Mouse (Mus musculus): ENCODE results near the gene Ndufa3. TPM values are rescaled to one million over a fixed set of nuclear protein-coding genes. Genes with fewer than 3 reads are reported as not detected.
A peak's percentile ranks its signal among the peaks of the same experiment; 100 is the strongest.
"Not testable (repeated sequence)": the region's sequence is repeated elsewhere in the genome, so short reads cannot be mapped to it uniquely, and the experiment has no call there.

The Ndufa3 gene
- total RNA-seq (2021): 100 to 1,000 TPM; 543 to 558 TPM
- long read RNA-seq, experiment 1, transcript Ndufa3-201 (4 exons, 515 nt): major isoform, 58 of 70 reads
- long read RNA-seq, experiment 1, partial matches to known transcripts: 10 of 70 reads
- long read RNA-seq, experiment 1, other reads (novel, unspliced or antisense): 0 of 70 reads
- long read RNA-seq, experiment 2, transcript Ndufa3-201 (4 exons, 515 nt): major isoform, 84 of 105 reads
- long read RNA-seq, experiment 2, partial matches to known transcripts: 13 of 105 reads
- long read RNA-seq, experiment 2, other reads (novel, unspliced or antisense): 5 of 105 reads

DNA sequence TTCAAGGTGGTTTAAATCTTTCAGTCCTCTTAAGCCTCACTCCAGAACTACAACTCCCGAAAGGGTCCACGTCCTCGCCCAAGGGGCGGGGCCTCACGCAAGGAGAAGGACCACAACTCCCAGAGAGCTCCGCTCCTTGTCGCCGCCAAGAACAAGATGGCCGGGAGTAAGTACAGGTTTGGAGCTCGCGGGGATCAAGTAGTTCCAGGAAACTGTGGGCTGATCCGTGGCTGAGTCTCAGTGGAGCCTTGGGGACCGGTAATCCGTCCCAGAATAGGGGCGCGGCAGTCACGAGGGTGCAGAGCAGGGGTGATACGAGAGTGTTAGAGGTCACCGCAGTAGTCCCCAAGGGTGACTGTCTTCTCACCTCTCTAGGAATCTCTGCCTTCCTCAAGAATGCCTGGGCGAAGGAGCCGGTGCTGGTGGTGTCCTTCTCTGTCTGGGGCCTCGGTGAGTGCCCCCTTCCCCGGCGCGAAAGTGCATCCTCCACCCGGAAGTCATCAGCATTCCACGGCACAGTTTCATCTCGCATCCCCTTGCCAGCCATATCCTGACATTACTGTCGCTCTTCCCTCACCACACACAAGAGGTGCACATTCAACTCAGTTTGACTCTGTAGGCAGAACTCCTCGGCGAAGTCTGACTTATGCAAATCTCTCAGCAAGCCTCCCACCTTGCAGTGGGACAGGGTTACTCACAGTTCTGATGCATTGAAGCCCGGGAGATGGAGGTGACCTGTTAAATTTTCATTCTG, at the start of gene Ndufa3:
Gene Ndufa3 (plus strand): TSS at position 132 of the 754 bp plus-strand sequence.
- DNase-seq (ENCODE audit: low spot score in 2 of 2): peak; percentile 89 to 92

DNA sequence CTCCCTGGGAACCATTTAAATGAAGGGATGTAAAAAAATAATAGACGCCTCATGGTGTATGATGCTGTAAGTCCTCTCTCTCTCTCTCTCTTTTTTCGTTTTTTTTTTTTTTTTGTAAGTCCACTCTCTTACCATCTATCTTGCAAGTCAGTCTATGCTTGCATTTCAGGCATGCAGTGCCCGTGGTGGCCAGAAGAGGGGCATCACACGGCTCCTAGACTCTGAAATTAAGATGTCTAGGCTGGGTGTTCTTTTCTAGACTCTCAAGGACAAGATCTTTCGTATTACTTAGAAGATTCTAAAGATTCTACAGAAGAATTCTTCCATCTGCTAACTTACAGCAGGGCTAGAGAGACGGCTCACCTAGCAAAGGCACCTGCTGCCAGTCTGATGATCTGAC, 47.4 kb upstream of the Ndufa3 start:
- DNase-seq (ENCODE audit: low spot score in 2 of 2): no peak

DNA sequence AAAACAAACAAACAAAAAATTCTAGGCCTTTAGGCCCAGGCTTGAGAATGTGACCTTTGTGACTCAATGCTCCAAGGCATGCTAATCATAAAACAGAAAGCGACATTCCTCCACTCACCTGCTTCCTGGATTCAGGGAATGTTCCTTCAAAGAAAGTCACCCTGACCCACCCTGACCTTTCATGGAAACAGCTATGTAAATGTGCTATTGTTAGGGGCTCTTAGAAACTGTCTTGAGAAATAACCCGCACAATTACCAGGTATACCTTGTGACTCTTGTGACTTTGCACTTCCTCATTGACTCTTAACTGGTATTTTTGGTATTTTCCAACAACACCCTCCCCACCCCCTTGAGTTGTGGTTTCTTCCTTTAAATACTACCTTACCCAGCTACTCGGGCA, 46.6 kb upstream of the Ndufa3 start:
- not testable (repeated sequence) for DNase-seq (ENCODE audit: low spot score in 2 of 2)

DNA sequence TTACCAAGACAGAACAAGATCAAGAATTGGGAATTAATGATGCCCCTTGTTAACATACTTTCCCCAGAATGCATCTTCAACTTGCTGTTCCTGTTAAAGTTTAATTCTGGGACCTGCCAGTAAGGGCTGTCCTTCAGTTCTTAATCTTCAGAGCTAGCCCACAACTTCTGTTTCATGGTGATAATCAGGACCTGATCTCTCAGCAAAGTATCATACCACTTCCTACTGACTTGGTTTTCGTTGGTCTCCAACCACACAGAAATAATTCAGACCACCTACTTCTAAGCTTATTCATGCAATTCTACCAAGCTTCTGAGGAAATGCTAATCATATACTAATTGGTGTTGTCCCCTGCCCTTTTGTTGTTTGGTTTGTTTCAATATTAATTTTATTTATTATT, 45.3 kb upstream of the Ndufa3 start:
- DNase-seq (ENCODE audit: low spot score in 2 of 2): no peak

DNA sequence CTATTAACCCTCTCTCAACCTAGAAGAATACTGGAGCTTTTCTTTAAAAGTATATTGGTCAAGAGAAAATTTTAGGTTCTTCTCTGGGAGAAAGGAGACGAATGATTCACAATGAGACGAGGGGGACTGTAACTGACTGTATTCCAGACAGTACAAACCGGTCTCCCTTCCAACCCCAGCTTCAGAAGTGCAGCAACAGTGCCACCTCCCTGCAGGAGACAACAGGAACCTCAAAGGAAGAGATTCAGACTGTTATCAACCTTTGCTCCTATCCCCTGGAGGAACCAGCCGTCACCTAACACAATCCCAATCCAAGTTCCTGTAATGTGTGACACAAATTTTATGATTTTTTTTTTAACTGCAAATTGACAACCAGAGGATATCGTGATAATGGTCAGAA, 43.0 kb upstream of the Ndufa3 start:
- DNase-seq (ENCODE audit: low spot score in 2 of 2): peak; percentile 30 to 49

DNA sequence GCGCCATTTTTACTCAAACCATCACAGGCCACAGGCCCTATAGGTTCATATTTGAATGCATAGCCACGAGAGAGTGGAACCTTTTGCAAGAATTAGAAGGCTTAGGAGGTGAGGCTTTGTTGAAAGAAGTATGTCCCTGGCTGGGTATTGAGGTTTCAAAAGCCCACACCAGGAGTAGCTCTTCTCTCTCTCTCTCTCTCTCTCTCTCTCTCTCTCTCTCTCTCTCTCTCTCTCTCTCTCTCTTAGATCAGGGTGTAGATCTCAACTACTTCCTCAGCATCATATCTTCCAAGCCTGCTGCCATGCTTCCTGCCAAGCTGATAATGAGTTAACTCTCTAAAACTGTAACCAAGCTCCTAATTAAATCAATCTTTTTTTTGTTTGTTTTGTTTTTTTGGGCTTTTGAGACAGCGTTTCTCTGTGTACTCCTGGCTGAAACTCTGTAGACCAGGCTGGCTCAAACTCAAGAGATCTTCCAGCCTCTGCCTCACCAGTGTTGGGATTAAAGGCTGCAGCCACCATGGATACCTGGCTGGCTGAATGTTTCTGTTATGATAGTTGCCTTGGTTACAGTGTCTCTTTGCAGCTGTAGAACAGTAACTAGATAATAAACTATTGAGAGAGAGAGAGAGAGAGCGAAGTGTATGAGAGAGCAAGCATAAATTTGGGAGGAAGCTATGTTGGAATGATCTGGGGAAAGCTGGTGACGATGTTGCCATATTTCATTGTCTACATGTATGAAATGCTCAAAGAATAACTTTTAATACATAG, 40.6 kb upstream of the Ndufa3 start:
- DNase-seq (ENCODE audit: low spot score in 2 of 2): no peak

DNA sequence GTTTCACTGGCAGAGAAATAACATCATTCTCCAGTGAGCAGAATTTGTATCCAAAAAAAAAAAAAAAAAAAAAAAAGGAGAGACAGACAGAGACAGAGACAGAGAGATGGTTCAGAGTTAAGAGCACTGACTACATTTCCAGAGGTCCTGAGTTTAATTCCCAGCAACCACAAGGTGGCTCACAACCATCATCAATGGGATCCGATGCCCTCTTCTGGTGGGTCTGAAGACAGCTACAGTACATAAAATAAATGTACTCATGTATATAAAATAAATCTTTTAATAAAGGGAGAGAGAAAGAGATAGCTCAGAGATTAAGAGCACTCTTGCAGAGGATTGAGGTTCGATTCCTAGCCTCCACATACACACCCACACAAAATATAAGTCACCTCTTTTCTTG, 39.0 kb upstream of the Ndufa3 start:
- no peak for DNase-seq (ENCODE audit: low spot score in 2 of 2)

DNA sequence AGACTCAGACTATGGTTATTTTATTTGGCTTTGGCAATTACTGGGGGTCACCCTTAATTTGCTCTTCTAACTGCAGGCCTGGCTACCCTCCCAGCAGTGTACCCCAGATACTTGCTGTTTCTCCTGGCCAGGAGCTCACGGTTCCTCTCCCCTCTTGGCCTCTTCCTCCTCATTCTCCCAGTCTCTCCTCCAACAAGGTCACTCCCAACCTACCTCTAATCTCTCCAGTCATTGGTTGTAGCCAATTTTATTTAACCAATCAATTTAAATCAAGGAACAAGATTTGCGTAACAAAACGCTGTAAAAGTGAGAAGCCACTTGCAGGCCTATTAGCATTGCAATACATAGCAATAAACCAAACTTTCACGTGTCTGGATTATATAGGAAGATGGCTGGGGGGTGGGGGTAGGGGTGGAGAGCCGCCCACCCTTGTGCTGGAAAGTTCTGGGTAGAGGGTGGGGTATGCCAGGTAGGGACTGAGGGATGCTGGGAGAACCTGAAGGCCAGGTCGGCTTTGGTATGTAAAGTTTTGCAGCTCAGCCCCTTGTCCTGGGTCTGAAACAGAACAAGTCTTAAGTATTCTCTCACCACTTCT, 38.1 kb upstream of the Ndufa3 start:
- DNase-seq (ENCODE audit: low spot score in 2 of 2): no peak

DNA sequence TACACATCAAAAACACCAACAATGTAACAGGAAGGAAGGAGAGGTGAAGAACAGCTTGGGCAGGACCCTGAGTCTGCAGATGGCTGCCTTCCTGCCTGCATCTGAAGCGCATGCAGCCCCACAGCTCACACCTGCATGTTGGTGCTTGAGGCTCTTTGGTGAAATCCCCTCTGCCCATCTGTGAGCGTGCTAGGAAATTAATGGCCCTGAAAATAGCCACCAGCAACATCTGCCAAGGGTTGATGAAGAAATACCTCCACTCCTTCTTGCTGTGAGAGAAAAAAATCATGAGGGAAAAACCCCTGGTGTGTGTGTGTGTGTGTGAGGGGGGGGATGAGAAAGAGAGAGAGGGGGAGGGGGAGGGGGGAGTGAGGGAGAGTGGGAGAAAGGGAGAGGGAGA, 37.1 kb upstream of the Ndufa3 start:
- DNase-seq (ENCODE audit: low spot score in 2 of 2): no peak

DNA sequence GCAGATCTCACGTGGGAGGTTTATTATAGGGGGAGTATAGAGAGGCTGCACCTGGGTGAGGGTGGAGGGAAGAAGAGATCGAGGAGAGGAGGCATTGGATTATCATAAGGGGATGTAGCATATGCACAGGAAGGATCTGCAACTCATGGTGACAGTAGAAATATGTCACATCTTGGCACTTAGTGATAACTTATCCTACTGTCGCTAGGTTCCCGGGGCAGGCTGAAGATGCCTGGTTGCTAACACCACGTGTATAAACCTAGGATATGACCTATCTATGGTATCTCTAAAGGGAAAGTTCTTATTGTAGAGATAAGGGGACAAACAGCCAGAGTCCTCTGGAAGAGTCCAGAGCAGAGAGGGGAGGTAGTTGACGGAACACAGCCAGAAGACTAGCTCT, 31.4 kb upstream of the Ndufa3 start:
- DNase-seq (ENCODE audit: low spot score in 2 of 2): no peak

DNA sequence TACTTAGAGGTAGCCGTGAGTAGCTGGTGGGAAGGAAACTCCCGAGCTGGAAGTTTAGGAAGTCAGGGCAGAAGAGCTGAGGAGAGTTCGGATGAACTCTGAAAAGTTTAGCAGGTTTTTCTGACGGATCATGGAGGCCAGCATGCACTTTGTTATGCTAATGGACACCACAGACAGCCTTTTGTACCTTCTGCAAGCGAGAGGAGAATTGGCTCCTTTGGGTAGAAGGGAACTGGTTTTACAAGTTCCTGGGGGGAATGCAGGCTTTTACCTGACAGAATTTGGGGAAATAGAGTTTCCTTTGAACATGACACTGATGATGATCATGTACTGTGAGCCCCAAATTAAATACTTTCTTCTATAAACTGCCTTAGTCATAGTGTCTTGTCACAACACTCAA, 30.9 kb upstream of the Ndufa3 start:
- no peak for DNase-seq (ENCODE audit: low spot score in 2 of 2)

DNA sequence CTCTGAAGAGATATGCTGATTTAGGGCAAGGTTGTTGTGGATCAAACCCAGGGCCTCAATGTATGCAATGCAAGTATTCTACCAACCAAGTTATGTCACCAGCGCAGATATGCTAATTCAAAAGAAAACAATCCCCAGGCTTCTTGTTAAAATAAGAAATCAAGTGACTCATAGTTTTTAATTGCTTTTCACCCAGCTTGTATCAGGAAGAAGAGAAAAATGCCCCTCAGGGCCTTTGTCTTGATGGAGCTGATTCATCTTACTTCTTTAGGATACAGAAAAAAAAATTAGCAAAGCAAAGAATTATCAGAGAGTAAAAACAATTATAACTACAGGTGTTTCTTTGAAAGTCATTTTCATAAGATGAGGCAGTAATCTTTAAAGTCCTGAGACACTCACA, 29.9 kb upstream of the Ndufa3 start:
- no peak for DNase-seq (ENCODE audit: low spot score in 2 of 2)

DNA sequence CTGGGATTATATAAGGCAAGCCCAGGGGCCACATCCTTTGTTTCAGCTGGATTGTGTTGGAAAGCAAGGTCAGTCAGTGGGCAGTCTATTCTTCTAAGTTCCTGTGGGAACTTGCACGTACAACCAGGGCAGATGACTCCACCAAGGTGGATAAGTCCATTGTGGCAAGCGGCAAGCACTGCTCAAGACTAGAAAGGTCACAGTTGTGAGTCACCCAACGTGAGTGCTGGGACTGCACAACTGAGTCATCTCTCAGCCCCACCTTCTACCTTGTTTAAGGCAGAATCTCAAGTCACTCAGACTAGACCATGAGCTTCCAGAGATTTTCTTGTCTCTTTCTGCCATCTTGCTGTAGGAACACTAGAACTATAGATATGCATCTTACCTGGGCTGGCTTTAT, 26.6 kb upstream of the Ndufa3 start:
- no peak for DNase-seq (ENCODE audit: low spot score in 2 of 2)

DNA sequence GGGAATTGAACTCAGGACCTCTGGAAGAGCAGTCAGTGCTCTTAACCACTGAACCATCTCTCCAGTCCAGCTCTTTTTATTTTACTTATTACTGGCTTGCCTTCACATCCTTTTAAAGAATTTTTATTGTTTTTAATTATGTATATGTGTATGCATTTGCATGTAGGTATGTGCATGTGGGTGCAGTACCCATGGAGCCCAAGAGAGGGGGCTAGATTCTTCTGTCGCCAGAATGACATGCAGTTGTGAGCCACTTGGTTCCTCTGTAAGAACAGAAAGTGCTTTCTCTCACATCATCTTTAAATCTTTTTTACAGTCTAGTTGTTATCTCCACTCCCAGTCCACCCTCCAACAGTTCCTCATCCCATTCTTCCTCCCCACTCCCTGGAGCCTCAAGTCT, 25.6 kb upstream of the Ndufa3 start:
- no peak for DNase-seq (ENCODE audit: low spot score in 2 of 2)

DNA sequence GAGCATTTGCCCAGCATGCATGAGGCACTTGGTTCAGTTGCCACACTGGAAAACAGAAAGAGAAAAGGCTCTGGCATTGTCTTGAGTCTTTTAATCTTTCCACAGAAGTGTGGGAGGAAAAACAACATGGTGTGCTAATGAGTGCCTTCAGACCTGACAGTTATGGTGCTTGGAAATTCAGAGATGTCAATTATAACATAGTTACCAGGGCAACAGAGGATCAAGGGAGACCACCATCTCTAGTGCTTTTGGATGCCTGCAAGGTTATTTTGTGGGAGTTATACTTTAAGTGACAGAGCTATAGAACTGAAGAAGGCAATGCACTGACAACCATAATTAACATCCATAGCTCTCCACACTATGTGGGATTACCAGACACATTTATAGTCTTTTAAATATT, 23.3 kb upstream of the Ndufa3 start:
- DNase-seq (ENCODE audit: low spot score in 2 of 2): no peak

DNA sequence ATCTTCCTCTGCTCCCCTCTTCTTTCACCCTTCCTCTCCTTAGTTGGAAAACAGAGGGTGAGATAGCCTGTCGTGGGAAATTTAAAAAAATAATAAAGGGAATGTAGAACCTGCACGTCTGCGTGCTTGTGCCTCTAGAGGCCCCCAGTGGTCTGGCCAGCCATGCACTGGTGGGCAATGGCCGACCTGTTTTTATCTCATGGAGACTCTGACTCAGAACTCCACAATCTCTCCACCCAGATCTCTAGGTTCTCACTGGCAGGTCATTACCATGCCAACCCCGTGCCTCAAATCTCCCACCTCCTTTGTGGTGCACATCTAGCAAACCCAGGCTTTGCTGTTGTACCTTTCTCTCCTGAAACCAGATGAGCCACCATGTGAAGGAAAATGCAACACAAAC, 22.5 kb upstream of the Ndufa3 start:
- DNase-seq (ENCODE audit: low spot score in 2 of 2): no peak

DNA sequence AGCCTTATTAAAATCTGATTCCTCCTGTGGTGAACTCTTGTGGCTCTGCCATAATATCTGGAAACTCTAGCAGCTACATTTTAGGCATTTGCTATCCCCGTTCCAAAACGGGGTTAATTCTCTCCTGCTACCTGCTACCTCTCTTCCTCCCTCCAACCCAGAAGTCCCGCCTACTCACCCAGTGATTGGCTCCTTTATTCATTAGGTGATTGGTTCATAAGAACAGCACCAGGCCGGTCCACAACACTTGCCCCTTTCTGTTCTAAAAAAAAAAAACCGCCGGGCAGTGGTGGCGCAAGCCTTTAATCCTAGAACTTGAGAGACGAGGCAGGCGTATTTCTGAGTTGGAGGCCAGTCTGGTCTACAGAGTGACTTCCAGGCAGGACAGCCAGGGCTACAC, 22.0 kb upstream of the Ndufa3 start:
- DNase-seq (ENCODE audit: low spot score in 2 of 2): no peak

DNA sequence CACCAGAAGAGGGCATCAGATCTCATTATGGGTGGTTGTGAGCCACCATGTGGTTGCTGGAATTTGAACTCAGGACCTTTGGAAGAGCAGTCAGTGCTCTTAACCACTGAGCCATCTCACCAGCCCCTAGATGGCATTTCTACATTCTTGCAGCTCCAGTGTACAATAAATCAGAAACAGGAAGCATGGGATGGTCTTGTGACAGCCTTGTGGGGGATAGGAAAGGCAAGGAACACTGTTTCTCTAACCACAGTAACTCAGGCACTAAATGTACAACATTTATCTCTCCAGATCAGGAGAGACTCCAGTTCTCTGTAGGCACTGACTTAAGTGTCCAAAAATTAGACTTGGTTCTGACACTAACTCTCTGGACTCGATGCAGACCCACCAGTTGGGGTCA, 19.4 kb upstream of the Ndufa3 start:
- DNase-seq (ENCODE audit: low spot score in 2 of 2): not testable (repeated sequence)

DNA sequence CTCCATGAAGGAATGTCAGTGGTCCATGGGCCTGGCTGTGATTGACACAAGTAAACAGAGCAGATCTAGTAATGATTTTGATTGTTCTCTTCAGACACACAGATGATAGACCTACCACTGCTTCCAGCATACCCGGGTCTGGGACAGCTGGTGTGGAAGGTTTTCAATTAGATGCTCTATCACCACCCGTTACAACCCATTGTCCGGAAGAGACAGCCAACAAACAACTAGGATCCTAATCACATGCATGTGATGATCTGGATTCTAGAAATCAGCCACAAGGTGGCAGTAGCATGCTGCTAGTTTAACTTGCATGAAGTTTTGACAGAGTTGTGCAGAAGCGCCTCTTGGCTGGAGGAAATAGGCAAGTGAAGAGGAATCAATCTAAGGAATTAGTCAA, 16.1 kb upstream of the Ndufa3 start:
- peak; percentile 61 to 76 for DNase-seq (ENCODE audit: low spot score in 2 of 2)

DNA sequence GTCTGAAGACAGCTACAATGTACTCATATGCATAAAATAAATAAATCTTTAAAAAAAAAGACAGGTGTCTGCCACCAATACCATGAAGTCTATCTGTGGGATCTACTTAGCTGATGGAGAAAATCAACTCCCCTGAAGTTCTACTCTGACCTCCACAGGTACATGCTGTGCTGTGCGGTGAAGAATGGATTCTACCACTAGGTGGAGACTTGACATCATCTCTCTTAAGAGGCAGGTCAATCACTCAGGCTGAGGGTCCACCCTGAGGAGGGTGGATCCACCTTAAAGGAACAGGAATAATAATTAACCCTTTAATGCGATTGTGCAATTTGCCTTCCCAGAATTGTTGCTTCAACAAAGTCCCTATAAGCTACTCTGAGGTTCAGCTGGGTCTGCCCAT, 10.4 kb upstream of the Ndufa3 start:
- no peak for DNase-seq (ENCODE audit: low spot score in 2 of 2)

DNA sequence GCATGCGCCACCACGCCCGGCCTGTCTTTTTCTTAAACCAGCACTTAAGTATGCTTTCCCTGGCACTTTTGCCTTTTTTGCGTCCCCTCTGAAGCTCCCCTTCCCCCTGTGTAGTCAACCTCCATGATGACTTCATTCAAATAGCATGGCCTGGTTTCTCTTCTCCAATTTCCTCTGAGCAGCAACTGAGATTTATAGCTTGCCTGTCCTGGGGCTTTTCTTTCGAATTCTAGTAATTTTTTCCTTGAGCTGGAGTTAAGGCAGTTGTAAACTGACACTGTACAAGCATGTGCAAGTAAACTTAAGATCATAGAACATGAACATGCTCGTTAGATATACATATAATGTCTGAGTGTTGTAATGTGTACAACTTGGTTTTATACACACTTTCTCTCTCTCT, 9.8 kb upstream of the Ndufa3 start:
- no peak for DNase-seq (ENCODE audit: low spot score in 2 of 2)

DNA sequence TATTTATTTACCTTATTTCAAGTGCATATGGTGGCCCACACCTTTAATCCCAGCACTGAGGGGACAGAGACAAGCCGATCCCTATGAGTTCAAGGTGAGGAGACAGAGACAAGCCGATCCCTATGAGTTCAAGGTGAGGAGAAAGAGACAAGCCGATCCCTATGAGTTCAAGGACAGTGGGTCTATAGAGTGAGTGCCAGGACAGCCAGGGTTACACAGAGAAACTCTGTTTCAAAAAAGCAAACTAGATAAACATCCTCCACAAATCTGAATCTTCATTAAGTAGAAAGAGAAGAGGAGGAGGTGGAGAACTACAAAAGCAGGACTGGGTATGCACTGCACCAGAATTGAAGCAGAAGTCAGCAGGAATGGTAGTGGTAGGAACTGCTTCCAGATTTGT, 8.5 kb upstream of the Ndufa3 start:
- DNase-seq (ENCODE audit: low spot score in 2 of 2): no peak
